Mouse (Mus musculus) liver, embryonic 15.5 days (tissue): Measurements from ENCODE around the gene Sh2d4b. TPM values are rescaled to one million over a fixed set of nuclear protein-coding genes. Genes with fewer than 3 reads are reported as not detected.

Experiments
- ATAC-seq: fragments of 200-750 bp; cut with Nextera tagmentation; 2 replicates; pipeline ENCODE4 v1.8.0; 2017; ENCODE audit warnings: moderate number of reproducible peaks, mild to moderate bottlenecking, moderate library complexity; ENCODE audit not compliant: insufficient read depth
- H3K27ac ChIP-seq: fragments of 300-500 bp; sonication (generic); replicated peaks from 2 replicates; pipeline ENCODE4 v1.5.1; 2015; ENCODE audit warnings: mild to moderate bottlenecking, inconsistent platforms
- H3K27me3 ChIP-seq: fragments of 300-500 bp; sonication (generic); 2 replicates; pipeline ENCODE4 v1.6.1; 2015; ENCODE audit warnings: mild to moderate bottlenecking, inconsistent platforms
- H3K36me3 ChIP-seq: fragments of 300-500 bp; sonication (generic); replicated peaks from 2 replicates; pipeline ENCODE4 v1.6.1; 2015; ENCODE audit warnings: moderate library complexity, mild to moderate bottlenecking, inconsistent platforms
- H3K4me1 ChIP-seq: fragments of 300-500 bp; sonication (generic); replicated peaks from 2 replicates; pipeline ENCODE4 v1.6.1; 2015; ENCODE audit warnings: inconsistent platforms
- H3K4me2 ChIP-seq: fragments of 300-500 bp; sonication (generic); 2 replicates; pipeline ENCODE4 v1.6.1; 2015; ENCODE audit warnings: moderate library complexity, mild to moderate bottlenecking, inconsistent platforms
- H3K4me3 ChIP-seq: fragments of 300-500 bp; sonication (generic); replicated peaks from 2 replicates; pipeline ENCODE4 v1.5.1; 2015; ENCODE audit warnings: mild to moderate bottlenecking, inconsistent platforms
- H3K9ac ChIP-seq: fragments of 300-500 bp; sonication (generic); 2 replicates; pipeline ENCODE4 v1.6.1; 2015; ENCODE audit warnings: moderate library complexity, mild to moderate bottlenecking, inconsistent platforms
- H3K9me3 ChIP-seq: fragments of 300-500 bp; sonication (generic); replicated peaks from 2 replicates; pipeline ENCODE4 v1.6.1; 2016; ENCODE audit warnings: inconsistent platforms
- WGBS: fragments of 180-500 bp; shearing (Covaris S2); methylation state at CpG from one replicate; pipeline ENCODE4 v1.1.7; 2015; ENCODE audit warnings: mixed read lengths; ENCODE audit not compliant: insufficient replicate concordance; 5-methylcytosine and 5-hydroxymethylcytosine counted together
- polyA plus RNA-seq: library from polyadenylated mRNA; unstranded; fragments of >200 nt; fragmentation: Nextera tagmentation; extraction: Ambion mirVana; gene quantifications from 2 replicates; pipeline ENCODE4 v1.2.1, GENCODE M21; 2015

Gene Sh2d4b
- polyA plus RNA-seq, 1 experiment from 2014 or later = 0.10 TPM

DNA sequence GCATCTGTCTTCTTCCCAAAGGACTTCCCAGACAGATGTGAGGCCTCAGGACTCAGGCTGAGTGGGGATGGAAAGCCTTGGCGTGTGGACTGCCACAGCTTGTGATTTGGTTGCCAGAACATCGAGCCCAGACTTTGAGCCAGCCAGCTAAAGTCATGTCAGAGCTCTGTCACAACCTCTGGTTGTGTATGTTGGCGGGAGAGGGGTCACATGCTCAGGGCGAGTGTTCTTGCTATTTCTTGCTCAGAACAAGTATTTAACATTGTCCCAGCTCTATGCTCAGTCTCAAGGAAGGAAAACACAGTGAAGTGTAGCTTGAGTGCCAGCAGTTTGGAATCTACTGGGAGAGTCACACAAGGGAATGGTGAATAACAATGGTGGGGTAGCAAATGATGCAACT, 3.4 kb downstream of the Sh2d4b start:
- no peaks in the 10 kb centered on the region for H3K36me3 ChIP-seq
- H3K9me3 ChIP-seq = no peaks in the 10 kb centered on the region
- no peak overlapping the region for H3K27ac ChIP-seq
- H3K27me3 ChIP-seq = no peaks in the 10 kb centered on the region
- 55% methylated on average over 4 of the region's 4 CpGs for WGBS
- no peak overlapping the region for H3K4me2 ChIP-seq
- no peak overlapping the region for H3K9ac ChIP-seq
- H3K4me1 ChIP-seq = peaks cover 22% of the 10 kb centered on the region
- ATAC-seq = no peak
- H3K4me3 ChIP-seq = no peak overlapping the region

GRCm38 (mm10) chr14:40889181-40889580, 3.9 kb downstream of the Sh2d4b start:
- peaks cover 17% of the 10 kb centered on the region for H3K4me1 ChIP-seq
- ATAC-seq = no peak

DNA sequence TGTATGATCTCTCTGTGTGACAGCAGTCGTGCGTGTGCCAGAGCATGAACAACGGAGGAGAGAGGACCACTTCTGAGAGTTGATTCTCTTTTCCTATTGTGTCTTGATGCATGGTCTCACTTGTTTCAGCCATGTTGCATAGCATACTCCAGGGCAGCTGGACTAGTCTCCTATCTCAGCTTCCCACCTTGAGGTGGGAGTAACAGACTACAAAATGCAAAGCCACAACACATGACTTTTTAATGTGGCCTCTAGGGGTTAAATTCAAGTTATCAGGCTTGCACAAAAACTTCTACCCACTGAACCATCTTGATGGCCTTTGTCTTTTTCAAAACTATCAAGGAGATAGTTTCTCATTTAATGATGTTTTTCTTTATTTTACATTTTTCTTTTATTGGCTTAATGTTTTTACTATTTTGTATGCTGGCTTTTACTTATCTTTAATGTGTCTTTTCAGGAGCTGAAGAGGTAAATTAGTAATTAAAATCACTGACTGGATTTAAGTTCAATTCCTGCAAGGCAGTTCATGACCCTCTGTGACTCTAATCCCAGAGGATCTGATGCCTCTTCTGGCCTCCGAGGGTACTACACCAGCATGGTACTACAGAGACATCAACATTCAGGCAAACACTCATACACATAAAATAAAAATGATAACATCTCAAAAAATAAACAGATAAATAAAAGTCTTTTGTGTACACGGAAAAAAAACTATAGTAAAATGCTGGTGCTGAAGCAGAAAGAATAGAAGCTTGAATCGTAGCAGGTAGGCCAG, 6.5 kb downstream of the Sh2d4b start:
- H3K9ac ChIP-seq = no peak overlapping the region
- H3K4me1 ChIP-seq = peaks cover 9% of the 10 kb centered on the region
- H3K4me3 ChIP-seq = no peak overlapping the region
- no peak overlapping the region for H3K27ac ChIP-seq
- H3K36me3 ChIP-seq = no peaks in the 10 kb centered on the region
- 48% methylated on average over 6 of the region's 6 CpGs for WGBS
- no peaks in the 10 kb centered on the region for H3K9me3 ChIP-seq
- no peak for ATAC-seq
- H3K4me2 ChIP-seq = no peak overlapping the region
- no peaks in the 10 kb centered on the region for H3K27me3 ChIP-seq

More at GRCm38 (mm10) chr14:40889181-40889580, 3.9 kb downstream of the Sh2d4b start:
- H3K4me3 ChIP-seq = no peak overlapping the region
- no peak overlapping the region for H3K9ac ChIP-seq
- no peak overlapping the region for H3K4me2 ChIP-seq
- no peaks in the 10 kb centered on the region for H3K36me3 ChIP-seq
- no peaks in the 10 kb centered on the region for H3K9me3 ChIP-seq
- 62% methylated on average over 2 of the region's 2 CpGs for WGBS
- H3K27ac ChIP-seq = no peak overlapping the region
- no peaks in the 10 kb centered on the region for H3K27me3 ChIP-seq

- 3% methylated on average over 1 of the region's 1 CpGs for WGBS
- Histone ChIP-seq H3K9me3 (no peaks in the 10 kb centered on the region), H3K27me3 (no peaks in the 10 kb centered on the region), H3K4me3 (no peak overlapping the region), H3K27ac (no peak overlapping the region), H3K9ac (no peak overlapping the region), H3K4me1 (peaks cover 9% of the 10 kb centered on the region), H3K4me2 (no peak overlapping the region), H3K36me3 (no peaks in the 10 kb centered on the region)
- no peak for ATAC-seq
These were observed 7.3 kb downstream of the Sh2d4b start for GRCm38 (mm10) chr14:40885752-40886151.

DNA sequence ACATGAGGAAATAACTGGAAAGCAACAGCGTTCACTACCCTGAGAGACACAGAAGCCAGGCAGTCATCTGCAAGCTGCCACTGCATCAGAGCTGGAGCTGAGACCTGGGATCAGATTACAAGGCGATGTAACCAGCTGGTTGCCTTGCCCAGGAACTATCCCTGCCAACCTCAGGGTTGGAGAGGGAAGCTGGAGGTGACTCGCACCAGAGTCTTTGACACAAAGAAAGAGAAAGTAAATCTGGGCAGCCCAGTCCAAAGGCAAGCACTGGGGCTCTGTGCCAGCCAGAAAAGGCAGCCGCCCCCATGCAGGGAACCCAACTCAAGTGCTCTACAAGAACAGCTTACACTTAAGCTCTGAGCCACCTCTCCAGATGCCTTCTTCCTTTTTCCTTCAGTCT, 7.8 kb downstream of the Sh2d4b start:
- Histone ChIP-seq H3K4me3 (no peak overlapping the region), H3K4me1 (peaks cover 9% of the 10 kb centered on the region), H3K4me2 (no peak overlapping the region), H3K9me3 (no peaks in the 10 kb centered on the region), H3K36me3 (no peaks in the 10 kb centered on the region), H3K9ac (no peak overlapping the region), H3K27me3 (no peaks in the 10 kb centered on the region), H3K27ac (no peak overlapping the region)
- ATAC-seq = no peak
- WGBS = 49% methylated on average over 4 of the region's 4 CpGs

- Histone ChIP-seq H3K4me3 (no peak overlapping the region), H3K27me3 (no peaks in the 10 kb centered on the region), H3K36me3 (no peaks in the 10 kb centered on the region), H3K4me2 (no peak overlapping the region), H3K4me1 (no peaks in the 10 kb centered on the region), H3K9ac (no peak overlapping the region), H3K9me3 (no peaks in the 10 kb centered on the region), H3K27ac (no peak overlapping the region)
- no peak for ATAC-seq
These were observed 18.5 kb downstream of the Sh2d4b start for GRCm38 (mm10) chr14:40874565-40874964.

DNA sequence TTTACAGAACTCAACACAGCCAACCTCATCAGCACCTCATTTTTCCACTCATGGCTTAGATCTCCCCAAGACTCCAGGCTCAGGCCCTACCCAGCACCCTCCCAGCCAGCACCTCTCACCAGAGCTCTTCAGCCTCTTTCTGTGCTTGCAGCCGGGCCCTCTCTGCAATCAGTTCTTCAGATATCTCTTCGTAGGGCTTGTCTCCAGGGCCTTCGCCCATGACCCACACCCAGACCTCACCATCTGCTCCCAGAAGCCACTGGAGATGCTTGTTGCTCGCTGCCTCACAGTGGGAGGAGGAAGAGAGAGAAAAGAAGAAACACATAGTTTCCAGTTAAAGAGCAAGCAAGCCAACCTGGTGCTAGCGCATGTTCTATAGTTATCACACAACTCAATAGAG, 19.1 kb downstream of the Sh2d4b start:
- Histone ChIP-seq H3K4me2 (no peak overlapping the region), H3K9ac (no peak overlapping the region), H3K4me1 (no peaks in the 10 kb centered on the region), H3K27me3 (no peaks in the 10 kb centered on the region), H3K27ac (no peak overlapping the region), H3K9me3 (no peaks in the 10 kb centered on the region), H3K4me3 (no peak overlapping the region), H3K36me3 (no peaks in the 10 kb centered on the region)
- ATAC-seq = no peak
- WGBS = 42% methylated on average over 5 of the region's 5 CpGs

- Histone ChIP-seq H3K9ac (no peak overlapping the region), H3K4me1 (no peaks in the 10 kb centered on the region), H3K9me3 (no peaks in the 10 kb centered on the region), H3K36me3 (no peaks in the 10 kb centered on the region), H3K4me2 (no peak overlapping the region), H3K27me3 (no peaks in the 10 kb centered on the region), H3K4me3 (no peak overlapping the region), H3K27ac (no peak overlapping the region)
- ATAC-seq = no peak
- WGBS = 51% methylated on average over 3 of the region's 3 CpGs
These were observed 22.5 kb downstream of the Sh2d4b start for GRCm38 (mm10) chr14:40870598-40870997.

DNA sequence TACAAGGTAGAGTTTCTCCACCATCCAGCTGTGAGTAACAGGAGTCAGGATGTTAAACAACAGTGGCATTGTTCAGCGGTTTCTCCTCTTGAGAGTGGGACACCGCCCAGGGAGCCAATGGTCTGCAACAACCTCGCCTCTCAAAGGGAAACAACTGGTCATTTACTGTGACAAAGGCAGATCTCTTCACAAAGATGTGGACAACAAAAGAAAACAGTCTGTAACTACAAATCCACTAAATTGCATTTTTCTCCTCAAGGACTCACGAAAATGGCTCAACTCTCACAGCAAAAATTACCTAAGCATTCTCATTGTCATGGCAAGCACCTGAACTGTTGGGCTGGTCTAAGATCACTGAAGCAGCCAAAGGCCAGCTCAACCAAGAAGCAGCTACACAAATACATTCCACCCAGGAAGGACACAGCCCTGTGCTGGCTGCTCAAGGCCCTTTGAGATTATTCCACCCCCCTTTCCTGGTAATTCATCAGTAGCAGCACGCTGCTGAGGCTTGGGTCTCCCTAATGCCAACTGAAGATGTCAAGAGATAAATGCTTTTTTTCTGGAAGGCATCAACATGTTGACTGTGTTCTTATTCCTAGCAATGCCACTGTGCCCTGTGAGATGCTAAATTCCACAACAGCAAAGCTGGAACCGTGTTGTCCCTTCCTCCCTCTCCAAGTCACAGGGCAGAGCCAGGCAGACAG, 28.1 kb downstream of the Sh2d4b start:
- Histone ChIP-seq H3K4me1 (peaks cover 9% of the 10 kb centered on the region), H3K4me3 (no peak overlapping the region), H3K27me3 (no peaks in the 10 kb centered on the region), H3K36me3 (no peaks in the 10 kb centered on the region), H3K9ac (no peak overlapping the region), H3K9me3 (no peaks in the 10 kb centered on the region), H3K27ac (no peak overlapping the region), H3K4me2 (no peak overlapping the region)
- no peak for ATAC-seq
- 68% methylated on average over 6 of the region's 6 CpGs for WGBS

- no peak overlapping the region for H3K4me3 ChIP-seq
- ATAC-seq = peak; percentile 58
- no peak overlapping the region for H3K27ac ChIP-seq
- no peaks in the 10 kb centered on the region for H3K27me3 ChIP-seq
- H3K9ac ChIP-seq = no peak overlapping the region
- WGBS = 19% methylated on average over 3 of the region's 3 CpGs
- peaks cover 9% of the 10 kb centered on the region for H3K4me1 ChIP-seq
- no peak overlapping the region for H3K4me2 ChIP-seq
- H3K9me3 ChIP-seq = no peaks in the 10 kb centered on the region
- H3K36me3 ChIP-seq = no peaks in the 10 kb centered on the region
These were observed 29.4 kb downstream of the Sh2d4b start for GRCm38 (mm10) chr14:40863659-40864058.

DNA sequence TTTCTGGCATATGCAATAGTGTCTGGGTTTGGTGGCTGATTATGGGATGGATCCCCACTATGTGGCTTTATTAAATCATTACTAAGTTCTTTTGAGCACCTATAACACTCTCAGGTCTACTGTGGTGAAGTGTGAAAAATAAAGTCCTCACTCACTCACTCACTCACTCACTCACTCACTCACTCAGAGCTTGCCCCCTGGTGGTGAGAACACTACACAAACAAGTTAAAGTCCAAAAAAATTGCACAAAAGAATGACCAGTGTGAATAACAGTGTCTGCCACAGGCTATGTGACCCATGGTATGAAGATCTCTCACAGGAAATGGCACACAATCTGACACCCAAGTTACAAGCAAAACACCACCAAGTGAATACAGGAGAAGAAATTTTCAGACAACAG, 30.0 kb downstream of the Sh2d4b start:
- Histone ChIP-seq H3K9ac (no peak overlapping the region), H3K27ac (no peak overlapping the region), H3K4me1 (peaks cover 9% of the 10 kb centered on the region), H3K27me3 (no peaks in the 10 kb centered on the region), H3K9me3 (no peaks in the 10 kb centered on the region), H3K36me3 (no peaks in the 10 kb centered on the region), H3K4me3 (no peak overlapping the region), H3K4me2 (no peak overlapping the region)
- no peak for ATAC-seq

- H3K27me3 ChIP-seq = no peaks in the 10 kb centered on the region
- H3K36me3 ChIP-seq = no peaks in the 10 kb centered on the region
- H3K9me3 ChIP-seq = no peaks in the 10 kb centered on the region
- 47% methylated on average over 5 of the region's 5 CpGs for WGBS
- no peaks in the 10 kb centered on the region for H3K4me1 ChIP-seq
- H3K4me2 ChIP-seq = no peak overlapping the region
- no peak for ATAC-seq
- no peak overlapping the region for H3K4me3 ChIP-seq
- no peak overlapping the region for H3K9ac ChIP-seq
- H3K27ac ChIP-seq = no peak overlapping the region
These were observed 40.1 kb downstream of the Sh2d4b start for GRCm38 (mm10) chr14:40852978-40853377.
